Mouse (Mus musculus) C2C12 (cell line): ENCODE data around the gene Btf3l4.

Source experiments
- CTCF ChIP-seq: IDR thresholded peaks from one replicate; pipeline ENCODE4 v1.5.1; 2011; ENCODE audit not compliant: control insufficient read depth, insufficient read depth, insufficient read length
- FOSL1 ChIP-seq: IDR thresholded peaks from one replicate; pipeline ENCODE4 v1.8.0; 2011; ENCODE audit warnings: mild to moderate bottlenecking, low read length; ENCODE audit not compliant: poor library complexity, insufficient read depth, severe bottlenecking
- MAX ChIP-seq: IDR thresholded peaks from one replicate; pipeline ENCODE4 v1.6.1; 2011; ENCODE audit warnings: mild to moderate bottlenecking, control low read depth
- MYOG ChIP-seq: IDR thresholded peaks from one replicate; pipeline ENCODE4 v1.6.1; 2011; ENCODE audit not compliant: control insufficient read depth, insufficient read length; ENCODE audit errors: extremely low read depth
- USF1 ChIP-seq: IDR thresholded peaks from one replicate; pipeline ENCODE4 v1.6.1; 2011; ENCODE audit warnings: low read depth, mild to moderate bottlenecking, control low read depth, moderate library complexity

GRCm38 (mm10) chr4:108832916-108833827, at the start of gene Btf3l4:
- TF ChIP-seq CTCF (no peak), MYOG (no peak), USF1 (peak; percentile 79), MAX (peak; percentile 55), FOSL1 (no peak)
